Mouse (Mus musculus): ENCODE results near the gene Rab35. TPM values are rescaled to one million over a fixed set of nuclear protein-coding genes. Genes with fewer than 3 reads are reported as not detected.

Rab35 gene
- total RNA-seq (2014; rRNA removed) (5.5 and 7.0 TPM in 2 replicates), polyA plus RNA-seq (2012; rRNA removed) (20.1 and 21.3 TPM in 2 replicates)

DNA sequence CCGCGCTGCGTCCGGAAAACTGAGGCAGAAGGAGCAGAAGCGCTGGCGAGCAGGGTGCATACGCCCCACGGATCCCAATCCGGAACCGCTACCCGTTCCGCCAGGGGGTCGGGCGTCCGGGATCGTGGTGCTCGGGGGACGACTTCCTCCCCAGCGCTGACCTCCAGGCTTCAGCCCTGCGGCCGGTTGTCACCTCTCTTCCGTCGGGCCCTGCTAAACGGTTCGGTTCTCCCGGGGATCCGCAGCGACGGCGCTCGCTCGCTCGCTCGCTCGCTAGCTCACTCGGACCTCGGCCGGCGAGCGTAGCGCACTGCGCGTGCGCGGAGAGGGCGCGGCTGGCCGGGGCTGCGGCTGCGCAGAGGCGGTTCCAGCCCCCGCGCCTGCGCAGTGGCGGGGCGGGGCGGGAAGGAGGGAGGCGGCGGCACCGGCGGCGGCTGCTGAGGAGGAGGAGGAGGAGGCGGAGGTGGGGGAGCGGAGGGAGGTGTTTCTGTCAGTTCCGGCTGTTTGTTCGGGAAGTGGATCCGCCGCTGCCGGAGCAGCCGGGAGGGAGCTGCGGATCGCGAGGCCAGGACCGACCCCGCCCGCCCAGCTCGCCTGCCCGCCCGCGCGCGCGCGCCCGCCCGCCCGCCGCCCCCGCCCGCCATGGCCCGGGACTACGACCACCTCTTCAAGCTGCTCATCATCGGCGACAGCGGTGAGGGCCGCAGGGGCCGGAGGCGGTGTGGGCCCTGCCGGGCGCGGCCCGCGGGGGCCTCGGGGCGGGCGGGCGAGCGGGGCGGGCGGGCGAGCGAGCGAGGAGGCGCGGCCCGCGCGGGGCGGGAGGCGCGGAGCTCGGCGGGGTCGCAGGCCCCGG is at the start of gene Rab35:
Rab35 (plus strand) TSS at position 404 of the 853 bp plus-strand sequence.
- TF ChIP-seq CTCF (IDR thresholded peaks at IDR 0.05; ENCODE audit: low read depth, low read length), result no peak
- TF ChIP-seq POLR2A (IDR thresholded peaks at IDR 0.05; ENCODE audit: extremely low read depth, insufficient read depth, low read length), result peak; percentile 85
- Histone ChIP-seq H3K79me2 (ENCODE audit: control insufficient read depth, insufficient read depth, low read length) (peaks cover 28% of the 10 kb centered on the region), H3K9ac (ENCODE audit: low read depth, low read length) (peak within 1 kb of the TSS; percentile 96), H3K27me3 (ENCODE audit: control insufficient read depth, insufficient read depth, low read length) (no peaks in the 10 kb centered on the region), H3K4me3 (ENCODE audit: insufficient read depth, low read depth, low read length) (peak within 1 kb of the TSS; percentile 97), H3K27ac (replicated peaks; ENCODE audit: insufficient read depth, low read depth, low read length) (peak within 1 kb of the TSS; percentile 86), H3K36me3 (ENCODE audit: control insufficient read depth, insufficient read depth, low read length) (no peaks in the 10 kb centered on the region), H3K4me1 (ENCODE audit: control insufficient read depth, insufficient read depth, low read length) (peaks cover 26% of the 10 kb centered on the region)
- DNase-seq (ENCODE audit: extremely low read depth, low read depth, low spot score), result peak; percentile 78
- under 1% methylated on average over 74 of the region's 125 CpGs for WGBS

DNA sequence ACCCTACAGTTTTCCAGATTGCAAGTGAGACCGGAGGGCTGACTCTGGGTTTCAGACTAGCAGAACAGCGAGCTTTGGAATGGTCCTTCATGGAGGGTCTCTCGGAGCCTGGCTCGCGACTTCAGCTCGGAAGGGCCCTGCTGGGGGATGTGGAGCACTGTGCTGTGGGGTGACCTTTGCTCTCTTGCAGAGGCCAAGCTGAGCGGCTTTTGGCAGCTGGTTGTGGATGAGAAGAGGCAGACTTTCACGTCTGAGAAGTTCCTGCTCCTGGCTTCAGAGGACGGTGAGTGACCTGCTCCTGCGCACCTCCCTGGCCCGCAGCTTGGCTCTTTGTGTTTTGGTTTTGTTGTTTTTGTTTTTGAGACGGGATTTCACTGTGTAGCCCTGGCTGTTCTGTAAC is 46.1 kb upstream of the Rab35 start:
- no peak overlapping the region for H3K27ac ChIP-seq (replicated peaks; ENCODE audit: insufficient read depth, low read depth, low read length)
- peak; percentile 72 for DNase-seq (ENCODE audit: extremely low read depth, low read depth, low spot score)
- TF ChIP-seq POLR2A (IDR thresholded peaks at IDR 0.05; ENCODE audit: extremely low read depth, insufficient read depth, low read length), result no peak
- TF ChIP-seq CTCF (IDR thresholded peaks at IDR 0.05; ENCODE audit: low read depth, low read length), result peak; percentile 23; the same call in 1 of the 2 replicates
- H3K9ac ChIP-seq (ENCODE audit: low read depth, low read length), result no peak overlapping the region
- H3K79me2 ChIP-seq (ENCODE audit: control insufficient read depth, insufficient read depth, low read length), result no peaks in the 10 kb centered on the region
- peaks cover 3% of the 10 kb centered on the region for H3K4me1 ChIP-seq (ENCODE audit: control insufficient read depth, insufficient read depth, low read length)
- peaks cover 29% of the 10 kb centered on the region for H3K36me3 ChIP-seq (ENCODE audit: control insufficient read depth, insufficient read depth, low read length)
- 37% methylated on average over 12 of the region's 12 CpGs for WGBS
- H3K4me3 ChIP-seq (ENCODE audit: insufficient read depth, low read depth, low read length), result no peak overlapping the region
- H3K27me3 ChIP-seq (ENCODE audit: control insufficient read depth, insufficient read depth, low read length), result no peaks in the 10 kb centered on the region

DNA sequence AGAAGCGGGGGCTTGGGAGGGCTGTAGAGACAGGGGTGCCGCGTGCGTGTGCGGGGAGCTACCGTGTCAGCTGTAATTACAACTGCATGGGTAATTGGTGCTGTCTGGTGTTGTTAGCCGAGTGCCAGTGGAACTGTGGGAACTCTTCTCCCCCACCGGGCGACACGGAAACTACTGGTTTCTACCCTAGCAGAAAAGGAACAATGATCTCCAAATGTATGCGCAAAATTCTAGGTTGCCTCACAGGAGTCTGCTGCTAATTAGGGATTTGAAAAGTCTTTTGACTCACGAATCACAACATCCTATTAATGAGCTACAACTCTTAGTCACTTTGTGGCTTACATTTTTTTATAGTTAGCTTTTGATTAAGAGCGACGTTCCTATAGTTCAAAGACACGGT is 45.5 kb upstream of the Rab35 start:
- no peak for DNase-seq (ENCODE audit: extremely low read depth, low read depth, low spot score)
- Histone ChIP-seq H3K27me3 (ENCODE audit: control insufficient read depth, insufficient read depth, low read length) (no peaks in the 10 kb centered on the region), H3K36me3 (ENCODE audit: control insufficient read depth, insufficient read depth, low read length) (peaks cover 29% of the 10 kb centered on the region), H3K4me1 (ENCODE audit: control insufficient read depth, insufficient read depth, low read length) (peaks cover 3% of the 10 kb centered on the region), H3K4me3 (ENCODE audit: insufficient read depth, low read depth, low read length) (no peak overlapping the region), H3K79me2 (ENCODE audit: control insufficient read depth, insufficient read depth, low read length) (no peaks in the 10 kb centered on the region), H3K9ac (ENCODE audit: low read depth, low read length) (no peak overlapping the region), H3K27ac (replicated peaks; ENCODE audit: insufficient read depth, low read depth, low read length) (no peak overlapping the region)
- 98% methylated on average over 15 of the region's 15 CpGs for WGBS
- no peak for TF ChIP-seq POLR2A (IDR thresholded peaks at IDR 0.05; ENCODE audit: extremely low read depth, insufficient read depth, low read length)
- no peak for TF ChIP-seq CTCF (IDR thresholded peaks at IDR 0.05; ENCODE audit: low read depth, low read length)

DNA sequence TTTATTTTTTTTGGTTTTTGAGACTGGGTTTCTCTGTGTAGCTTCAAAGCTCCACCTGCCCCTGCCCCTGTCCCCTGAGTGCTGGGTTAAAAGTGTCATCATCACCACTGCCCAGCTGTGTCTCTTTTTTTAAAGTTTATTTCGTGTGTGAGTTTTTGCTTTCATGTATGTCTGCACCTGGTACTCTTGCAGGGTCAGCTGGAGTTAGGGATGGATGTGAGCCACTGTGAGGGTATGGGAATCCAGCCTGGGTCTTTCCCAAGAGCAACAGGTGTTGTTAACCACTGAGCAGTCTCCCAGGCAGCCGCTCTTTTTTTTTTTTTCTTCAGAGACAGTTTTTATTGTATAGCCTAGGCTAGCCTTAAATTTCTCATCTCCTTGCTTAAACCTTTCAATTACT is 44.9 kb upstream of the Rab35 start:
- 98% methylated on average over 2 of the region's 2 CpGs for WGBS
- TF ChIP-seq POLR2A (IDR thresholded peaks at IDR 0.05; ENCODE audit: extremely low read depth, insufficient read depth, low read length) (no peak), CTCF (IDR thresholded peaks at IDR 0.05; ENCODE audit: low read depth, low read length) (no peak)
- H3K27me3 ChIP-seq (ENCODE audit: control insufficient read depth, insufficient read depth, low read length), result no peaks in the 10 kb centered on the region

DNA sequence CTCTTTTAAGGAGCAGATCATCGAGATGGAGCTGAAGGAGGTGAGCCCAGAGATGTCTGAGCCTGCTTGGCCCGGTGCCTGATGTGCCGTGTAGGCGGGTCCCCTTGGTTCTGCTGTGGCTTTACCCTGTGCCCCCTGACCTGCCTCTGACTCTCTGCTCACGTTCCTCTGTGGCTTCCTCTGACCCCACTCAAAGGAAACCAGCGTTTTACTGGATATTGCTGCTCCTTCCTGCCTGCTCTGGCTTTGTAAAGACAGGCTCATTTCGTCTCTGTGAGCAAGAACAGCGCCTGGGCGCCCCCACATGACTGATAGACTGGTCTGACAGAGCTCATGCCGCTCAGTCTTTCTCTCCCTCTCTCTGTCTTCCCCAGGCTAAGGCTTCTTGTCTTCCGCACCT is 40.7 kb upstream of the Rab35 start:
- peaks cover 33% of the 10 kb centered on the region; the same call in 1 of the 2 replicates for H3K36me3 ChIP-seq (ENCODE audit: control insufficient read depth, insufficient read depth, low read length)
- no peak overlapping the region for H3K27ac ChIP-seq (replicated peaks; ENCODE audit: insufficient read depth, low read depth, low read length)
- 72% methylated on average over 11 of the region's 11 CpGs for WGBS
- TF ChIP-seq CTCF (IDR thresholded peaks at IDR 0.05; ENCODE audit: low read depth, low read length), result peak; percentile 22; the same call in 1 of the 2 replicates
- no peak for TF ChIP-seq POLR2A (IDR thresholded peaks at IDR 0.05; ENCODE audit: extremely low read depth, insufficient read depth, low read length)
- DNase-seq (ENCODE audit: extremely low read depth, low read depth, low spot score), result no peak
- no peak overlapping the region for H3K4me3 ChIP-seq (ENCODE audit: insufficient read depth, low read depth, low read length)
- no peaks in the 10 kb centered on the region for H3K79me2 ChIP-seq (ENCODE audit: control insufficient read depth, insufficient read depth, low read length)
- no peak overlapping the region for H3K9ac ChIP-seq (ENCODE audit: low read depth, low read length)
- no peaks in the 10 kb centered on the region for H3K4me1 ChIP-seq (ENCODE audit: control insufficient read depth, insufficient read depth, low read length)
- no peaks in the 10 kb centered on the region for H3K27me3 ChIP-seq (ENCODE audit: control insufficient read depth, insufficient read depth, low read length)

More for the DNA sequence above, 44.9 kb upstream of the Rab35 start:
- DNase-seq (ENCODE audit: extremely low read depth, low read depth, low spot score), result no peak
- Histone ChIP-seq H3K9ac (ENCODE audit: low read depth, low read length) (no peak overlapping the region), H3K4me3 (ENCODE audit: insufficient read depth, low read depth, low read length) (no peak overlapping the region), H3K79me2 (ENCODE audit: control insufficient read depth, insufficient read depth, low read length) (no peaks in the 10 kb centered on the region), H3K27ac (replicated peaks; ENCODE audit: insufficient read depth, low read depth, low read length) (no peak overlapping the region), H3K36me3 (ENCODE audit: control insufficient read depth, insufficient read depth, low read length) (peaks cover 28% of the 10 kb centered on the region), H3K4me1 (ENCODE audit: control insufficient read depth, insufficient read depth, low read length) (peaks cover 3% of the 10 kb centered on the region)

DNA sequence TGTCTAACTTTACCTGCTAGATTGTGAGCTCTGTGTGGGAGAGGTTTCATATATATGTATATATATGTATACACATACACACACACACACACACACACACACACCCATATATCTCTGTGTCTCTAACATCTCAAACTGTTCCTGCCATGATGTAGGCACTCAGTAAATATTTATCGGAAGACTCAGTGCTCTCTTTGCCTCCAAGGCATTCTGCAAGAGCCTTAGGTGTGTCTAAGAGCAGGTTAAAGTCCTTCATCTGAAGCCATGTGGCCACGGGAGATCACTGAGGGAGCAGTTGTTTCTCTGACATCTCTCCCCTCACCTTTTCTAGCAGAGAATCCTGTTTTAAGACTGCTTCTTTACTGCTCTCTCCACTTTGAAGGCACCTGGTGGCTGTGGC is 40.2 kb upstream of the Rab35 start:
- Histone ChIP-seq H3K4me3 (ENCODE audit: insufficient read depth, low read depth, low read length) (no peak overlapping the region), H3K79me2 (ENCODE audit: control insufficient read depth, insufficient read depth, low read length) (no peaks in the 10 kb centered on the region), H3K36me3 (ENCODE audit: control insufficient read depth, insufficient read depth, low read length) (peaks cover 30% of the 10 kb centered on the region; the same call in 1 of the 2 replicates), H3K9ac (ENCODE audit: low read depth, low read length) (no peak overlapping the region), H3K4me1 (ENCODE audit: control insufficient read depth, insufficient read depth, low read length) (no peaks in the 10 kb centered on the region), H3K27me3 (ENCODE audit: control insufficient read depth, insufficient read depth, low read length) (no peaks in the 10 kb centered on the region), H3K27ac (replicated peaks; ENCODE audit: insufficient read depth, low read depth, low read length) (no peak overlapping the region)
- WGBS, result 92% methylated on average over 2 of the region's 2 CpGs
- no peak for DNase-seq (ENCODE audit: extremely low read depth, low read depth, low spot score)
- no peak for TF ChIP-seq POLR2A (IDR thresholded peaks at IDR 0.05; ENCODE audit: extremely low read depth, insufficient read depth, low read length)
- no peak for TF ChIP-seq CTCF (IDR thresholded peaks at IDR 0.05; ENCODE audit: low read depth, low read length)

Measured in liver, adult 2 months (tissue).